Mouse (Mus musculus) spleen, adult 2 months (tissue): ENCODE results near the gene Tada2b. TPM values are rescaled to one million over a fixed set of nuclear protein-coding genes. Genes with fewer than 3 reads are reported as not detected.

Source experiments
- DNase-seq, 2 experiments: peaks; one replicate each; pipeline versions ENCODE4 v3.0.0 to v3.0.0-alpha.2; 2012 to 2021; ENCODE audit warnings: low spot score in 2 of 2, low read depth in 1 of 2
- H3K27ac ChIP-seq: fragments of 200-500 bp; 2 replicates; pipeline ENCODE4 v1.5.1; 2012; ENCODE audit warnings: low read length, inconsistent platforms; ENCODE audit not compliant: insufficient read depth
- H3K27me3 ChIP-seq: fragments of 200-500 bp; 2 replicates; pipeline ENCODE4 v1.6.1; 2012; ENCODE audit warnings: mild to moderate bottlenecking, moderate library complexity, low read length, inconsistent platforms; ENCODE audit not compliant: control insufficient read depth, insufficient read depth
- H3K36me3 ChIP-seq: fragments of 200-500 bp; 2 replicates; pipeline ENCODE4 v1.6.1; 2012; ENCODE audit warnings: mild to moderate bottlenecking, low read length, inconsistent platforms; ENCODE audit not compliant: control insufficient read depth, insufficient read depth
- H3K4me1 ChIP-seq: fragments of 200-500 bp; 2 replicates; pipeline ENCODE4 v1.6.1; 2011; ENCODE audit warnings: inconsistent platforms; ENCODE audit not compliant: control insufficient read depth, insufficient read depth, insufficient read length
- H3K4me3 ChIP-seq: fragments of 200-500 bp; 2 replicates; pipeline ENCODE4 v1.5.1; 2011; ENCODE audit warnings: mild to moderate bottlenecking, inconsistent platforms; ENCODE audit not compliant: insufficient read depth, insufficient read length; ENCODE audit errors: extremely low read depth
- CTCF ChIP-seq: fragments of 200-500 bp; IDR thresholded peaks from 2 replicates; pipeline ENCODE4 v1.5.1; 2011; ENCODE audit warnings: mild to moderate bottlenecking, inconsistent platforms; ENCODE audit not compliant: insufficient read depth, insufficient read length, insufficient replicate concordance; ENCODE audit errors: extremely low read depth
- POLR2A ChIP-seq: fragments of 200-500 bp; IDR thresholded peaks from 2 replicates; pipeline ENCODE4 v1.6.1; 2011; ENCODE audit warnings: low read depth, low read length, inconsistent platforms
- WGBS: fragments of 180-500 bp; shearing (Covaris S2); methylation state at CpG from one replicate; pipeline ENCODE4 v1.1.7; 2018; 5-methylcytosine and 5-hydroxymethylcytosine counted together
- polyA plus RNA-seq: library from polyadenylated mRNA; depleted of rRNA; stranded (reverse); fragments of >200 nt; gene quantifications from 2 replicates; pipeline ENCODE4 v1.2.3, GENCODE M21; 2012; rRNA removed

Tada2b gene
- polyA plus RNA-seq, 1 experiment, result 10.3 TPM

DNA sequence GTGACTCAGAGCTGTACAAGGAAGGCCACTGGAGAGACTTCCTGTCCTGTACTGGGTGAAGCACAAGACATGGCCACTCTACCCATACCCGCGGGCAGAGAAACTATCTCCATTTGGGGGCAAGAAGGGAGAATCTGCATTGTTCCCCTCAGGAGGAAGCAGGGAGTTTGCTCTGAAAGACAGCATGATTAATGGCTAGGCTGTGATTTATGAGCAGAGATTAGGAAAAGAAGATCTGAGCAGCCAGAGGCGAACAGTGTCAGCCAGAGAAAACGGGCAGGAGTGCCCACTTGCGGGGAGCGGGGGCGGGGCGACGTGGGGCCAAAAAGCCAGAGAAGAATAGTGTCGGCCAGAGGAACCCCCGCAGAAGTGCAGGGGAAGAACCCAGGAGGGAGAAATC lies 56.3 kb downstream of the Tada2b start:
- Histone ChIP-seq H3K27me3 (no peaks in the 10 kb centered on the region), H3K27ac (no peak overlapping the region), H3K36me3 (no peaks in the 10 kb centered on the region), H3K4me3 (no peak overlapping the region), H3K4me1 (no peaks in the 10 kb centered on the region)
- no peak for TF ChIP-seq CTCF
- TF ChIP-seq POLR2A, result no peak
- no peak for DNase-seq
- 29% methylated on average over 11 of the region's 11 CpGs for WGBS

DNA sequence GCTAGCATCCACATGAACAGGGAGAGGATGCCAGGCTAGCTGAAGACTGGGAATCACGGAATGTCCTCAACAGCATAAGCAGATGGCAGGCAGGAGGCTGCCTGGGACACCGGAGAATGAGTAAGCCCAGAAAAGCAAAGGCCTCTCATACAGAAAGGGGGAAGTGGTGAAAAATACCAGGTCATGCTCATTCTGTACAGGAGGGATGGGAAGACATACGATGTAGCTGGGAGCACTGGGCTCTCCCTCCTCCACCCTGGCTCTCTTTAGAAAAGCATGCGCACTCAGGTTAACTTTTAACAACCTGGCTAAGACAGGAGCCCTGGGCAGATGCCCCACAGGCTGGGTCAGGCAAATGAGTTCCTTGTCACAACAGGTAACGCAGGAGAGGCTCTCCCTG lies 57.7 kb downstream of the Tada2b start:
- Histone ChIP-seq H3K27me3 (no peaks in the 10 kb centered on the region), H3K27ac (no peak overlapping the region), H3K4me1 (no peaks in the 10 kb centered on the region), H3K36me3 (no peaks in the 10 kb centered on the region), H3K4me3 (no peak overlapping the region)
- 43% methylated on average over 5 of the region's 5 CpGs for WGBS
- TF ChIP-seq CTCF (no peak), POLR2A (no peak)
- DNase-seq, result no peak

DNA sequence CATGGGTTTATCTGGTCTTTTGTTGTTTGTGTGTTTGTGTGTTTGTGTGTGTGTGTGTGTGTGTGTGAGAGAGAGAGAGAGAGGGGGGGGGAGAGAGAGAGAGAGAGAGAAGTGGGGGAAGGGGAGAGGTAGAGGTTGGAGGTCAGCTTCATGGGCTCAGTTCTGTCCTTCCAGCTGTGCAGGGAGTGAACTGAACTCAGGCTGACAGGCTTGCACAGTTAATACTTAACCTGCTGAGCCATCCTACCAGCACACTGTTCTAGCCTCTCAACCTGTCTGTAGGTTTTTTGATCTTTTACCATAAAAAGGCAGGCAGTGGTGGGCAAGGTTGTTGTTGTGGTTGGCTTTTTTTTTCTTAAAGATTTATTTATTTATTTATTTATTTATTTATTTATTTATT lies 59.4 kb downstream of the Tada2b start:
- H3K4me1 ChIP-seq, result no peaks in the 10 kb centered on the region
- no peaks in the 10 kb centered on the region for H3K36me3 ChIP-seq
- DNase-seq, result no peak
- no peak overlapping the region for H3K4me3 ChIP-seq
- no peak overlapping the region for H3K27ac ChIP-seq
- TF ChIP-seq CTCF (no peak), POLR2A (no peak)
- no peaks in the 10 kb centered on the region for H3K27me3 ChIP-seq

Other genes with a start within 250 kb of the Tada2b start
- gene Sorcs2, start 86.1 kb downstream of the Tada2b start, polyA plus RNA-seq, result 2.3 and 3.7 TPM in 2 replicates
- 5.4 and 6.4 TPM in 2 replicates for gene Grpel1, start 19.3 kb downstream of the Tada2b start, polyA plus RNA-seq
- gene Ccdc96, start 303 bp upstream of the Tada2b start, polyA plus RNA-seq, result 0.04 TPM in 1 of 2 replicates, not detected in the other
- 30.9 and 38.3 TPM in 2 replicates for gene Tbc1d14, start 109.0 kb upstream of the Tada2b start, polyA plus RNA-seq
- 12.2 and 14.4 TPM in 2 replicates for gene D5Ertd579e, start 211.7 kb upstream of the Tada2b start, polyA plus RNA-seq